Mouse (Mus musculus): ENCODE data around the gene Cnnm4.
A peak's percentile ranks its signal among the peaks of the same experiment; 100 is the strongest.

The Cnnm4 gene

GRCm38 (mm10) chr1:36471181-36472105, at the start of gene Cnnm4:
Cnnm4 (plus strand) TSS chr1:36471620.
- peak; percentile 86 for DNase-seq (ENCODE audit: low spot score)

- no peak for DNase-seq (ENCODE audit: low spot score)
Measured at GRCm38 (mm10) chr1:36429511-36429910, 41.9 kb upstream of the Cnnm4 start.

GRCm38 (mm10) chr1:36432999-36433398, 38.4 kb upstream of the Cnnm4 start:
- no peak for DNase-seq (ENCODE audit: low spot score)

GRCm38 (mm10) chr1:36433616-36434015, 37.8 kb upstream of the Cnnm4 start:
- DNase-seq (ENCODE audit: low spot score): no peak

- no peak for DNase-seq (ENCODE audit: low spot score)
Measured at GRCm38 (mm10) chr1:36435071-36435470, 36.3 kb upstream of the Cnnm4 start.

- no peak for DNase-seq (ENCODE audit: low spot score)
Measured at GRCm38 (mm10) chr1:36436515-36436914, 34.9 kb upstream of the Cnnm4 start.

GRCm38 (mm10) chr1:36437223-36437622, 34.2 kb upstream of the Cnnm4 start:
- no peak for DNase-seq (ENCODE audit: low spot score)

- DNase-seq (ENCODE audit: low spot score): no peak
Measured at GRCm38 (mm10) chr1:36441101-36441500, 30.3 kb upstream of the Cnnm4 start.

GRCm38 (mm10) chr1:36444471-36445464, 26.7 kb upstream of the Cnnm4 start, which contains the start of gene Lman2l:
Lman2l (minus strand) TSS chr1:36445271.
- peak; percentile 97 for DNase-seq (ENCODE audit: low spot score)

GRCm38 (mm10) chr1:36445508-36445907, 25.9 kb upstream of the Cnnm4 start:
- no peak for DNase-seq (ENCODE audit: low spot score)

- no peak for DNase-seq (ENCODE audit: low spot score)
Measured at GRCm38 (mm10) chr1:36446106-36446824, 25.2 kb upstream of the Cnnm4 start.

- no peak for DNase-seq (ENCODE audit: low spot score)
Measured at GRCm38 (mm10) chr1:36446841-36447240, 24.6 kb upstream of the Cnnm4 start.

- DNase-seq (ENCODE audit: low spot score): no peak
Measured at GRCm38 (mm10) chr1:36454055-36454815, 17.2 kb upstream of the Cnnm4 start.

GRCm38 (mm10) chr1:36457388-36458014, 13.9 kb upstream of the Cnnm4 start:
- DNase-seq (ENCODE audit: low spot score): no peak

GRCm38 (mm10) chr1:36458169-36458568, 13.3 kb upstream of the Cnnm4 start:
- no peak for DNase-seq (ENCODE audit: low spot score)

- no peak for DNase-seq (ENCODE audit: low spot score)
Measured at GRCm38 (mm10) chr1:36461829-36462228, 9.6 kb upstream of the Cnnm4 start.

- no peak for DNase-seq (ENCODE audit: low spot score)
Measured at GRCm38 (mm10) chr1:36465641-36466160, 5.7 kb upstream of the Cnnm4 start.

- no peak for DNase-seq (ENCODE audit: low spot score)
Measured at GRCm38 (mm10) chr1:36467446-36467845, 4.0 kb upstream of the Cnnm4 start.

GRCm38 (mm10) chr1:36469811-36470444, 1.5 kb upstream of the Cnnm4 start:
- DNase-seq (ENCODE audit: low spot score): no peak

- no peak for DNase-seq (ENCODE audit: low spot score)
Measured at GRCm38 (mm10) chr1:36472106-36472440, 653 bp downstream of the Cnnm4 start.

All from retina, embryonic 14.5 days (tissue).